In the genomic region with DNA sequence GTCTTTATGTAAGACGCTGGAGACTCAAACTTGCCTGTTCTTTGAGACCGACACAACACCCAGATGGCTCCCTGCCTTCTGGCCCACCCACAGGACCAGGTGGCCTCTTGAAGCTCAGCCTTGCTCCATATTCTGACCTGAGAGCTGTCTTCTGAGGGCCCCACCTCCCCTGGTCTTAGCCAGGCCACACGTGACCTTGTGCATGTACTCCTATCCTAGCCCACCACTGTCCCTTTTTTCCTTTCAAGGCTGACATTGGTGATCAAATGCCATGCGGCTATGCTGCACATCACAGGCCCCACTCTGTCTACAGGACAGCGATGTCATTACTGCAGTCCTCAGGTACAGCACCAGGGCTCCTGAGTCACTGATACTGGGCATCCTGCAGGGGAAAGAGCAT, we compare ENCODE assay signal across 19 mouse cellular contexts. TPM values are rescaled to one million over a fixed set of nuclear protein-coding genes. Genes with fewer than 3 reads are reported as not detected.
DNase-seq lines count a peak whose midpoint lies in the region; ATAC-seq and TF ChIP-seq lines count a peak whose summit lies in the region.
"Had no signal": no experiment of that assay in that cellular context is flagged by ENCODE, and none has a peak within 500 bp of the region (broad histone marks: within the 10 kb centered on the region; RNA-seq: fewer than 3 reads in every experiment).

No protein-coding gene starts in this region.

- DNase-seq in forebrain, embryonic 11.5 days (ENCODE audit: low spot score): no peak
- no peak for DNase-seq in liver, embryonic 14.5 days (ENCODE audit: low read depth in 3 of 3, low spot score in 3 of 3)
- DNase-seq in liver: no peak
- no peak for DNase-seq in neural tube, embryonic 10.5 days (ENCODE audit: extremely low spot score, low spot score)
- DNase-seq in adrenal gland, adult (ENCODE audit: inconsistent age in 2 of 2, low spot score in 1 of 2): no peak
- DNase-seq: adrenal gland, postnatal 25 days; right cerebral cortex, postnatal 25 days had no signal

- 0 out of 2 replicates have a peak, but pooled peaks have one; percentile 1 for TF ChIP-seq CTCF in liver, embryonic 14.5 days (IDR thresholded peaks at IDR 0.05; ENCODE audit: low read depth)

- H3K9ac ChIP-seq in forebrain, embryonic 15.5 days (replicated peaks): no peak overlapping the region
- no peak overlapping the region for H3K9ac ChIP-seq in forebrain, embryonic 11.5 days (ENCODE audit: low read length)
- no peak overlapping the region for H3K9ac ChIP-seq in liver, embryonic 14.5 days (replicated peaks)
- no peak overlapping the region for H3K9ac ChIP-seq in neural tube, embryonic 14.5 days (replicated peaks; ENCODE audit: low read depth, low read length)
- H3K9ac ChIP-seq: heart, embryonic 15.5 days; lung, embryonic 15.5 days; midbrain, embryonic 12.5 days; stomach, embryonic 15.5 days had no signal

- no peaks in the 10 kb centered on the region for H3K27me3 ChIP-seq in forebrain, embryonic 15.5 days
- H3K27me3 ChIP-seq in forebrain, embryonic 11.5 days (ENCODE audit: control insufficient read depth, insufficient read depth, low read length): no peaks in the 10 kb centered on the region
- no peaks in the 10 kb centered on the region for H3K27me3 ChIP-seq in liver, embryonic 14.5 days (ENCODE audit: control insufficient read depth, insufficient read depth, low read length)
- no peaks in the 10 kb centered on the region for H3K27me3 ChIP-seq in neural tube, embryonic 14.5 days (ENCODE audit: control insufficient read depth, insufficient read depth, low read length)
- H3K27me3 ChIP-seq: lung, embryonic 15.5 days; midbrain, embryonic 12.5 days; stomach, embryonic 15.5 days had no signal

- H3K4me1 ChIP-seq in forebrain, embryonic 15.5 days: no peaks in the 10 kb centered on the region
- no peaks in the 10 kb centered on the region for H3K4me1 ChIP-seq in forebrain, embryonic 11.5 days (replicated peaks; ENCODE audit: control insufficient read depth, insufficient read depth, low read length)
- peaks cover 7 to 17% of the 10 kb centered on the region in 2 experiments for H3K4me1 ChIP-seq in liver, embryonic 14.5 days (replicated peaks; ENCODE audit: control insufficient read depth in 2 of 2, insufficient read depth in 2 of 2, low read length in 1 of 2)
- no peaks in the 10 kb centered on the region for H3K4me1 ChIP-seq in neural tube, embryonic 14.5 days (ENCODE audit: control insufficient read depth, insufficient read depth, low read length)
- H3K4me1 ChIP-seq: midbrain, embryonic 12.5 days; stomach, embryonic 15.5 days had no signal

- no peak for TF ChIP-seq EP300 in liver, embryonic 14.5 days (IDR thresholded peaks at IDR 0.05; ENCODE audit: low read depth)

- no peak overlapping the region for H3K4me3 ChIP-seq in forebrain, embryonic 15.5 days
- no peak overlapping the region for H3K4me3 ChIP-seq in forebrain, embryonic 11.5 days (ENCODE audit: low read depth, low read length)
- no peak overlapping the region for H3K4me3 ChIP-seq in liver, embryonic 14.5 days (ENCODE audit: insufficient read depth in 1 of 2, low read depth in 2 of 2, low read length in 2 of 2)
- H3K4me3 ChIP-seq in neural tube, embryonic 14.5 days (ENCODE audit: low read depth, low read length): no peak overlapping the region
- H3K4me3 ChIP-seq: heart, embryonic 10.5 days; heart, embryonic 15.5 days; lung, embryonic 15.5 days; midbrain, embryonic 12.5 days; myocyte; stomach, embryonic 15.5 days had no signal

- ATAC-seq in forebrain, embryonic 15.5 days (replicated peaks): peak; percentile 51
- ATAC-seq in forebrain, embryonic 11.5 days (replicated peaks; ENCODE audit: low FRiP score): no peak
- no peak for ATAC-seq in liver, embryonic 14.5 days (ENCODE audit: insufficient read depth)
- peak; percentile 25; the same call in 1 of the 2 replicates for ATAC-seq in neural tube, embryonic 14.5 days (ENCODE audit: low read depth)
- ATAC-seq: CD4-positive, CD25-positive, alpha-beta regulatory T cell, adult 4 months had no signal

- H3K4me2 ChIP-seq in forebrain, embryonic 15.5 days (replicated peaks): no peak overlapping the region
- H3K4me2 ChIP-seq in forebrain, embryonic 11.5 days (ENCODE audit: low read depth, low read length, severe bottlenecking): no peak overlapping the region
- H3K4me2 ChIP-seq in liver, embryonic 14.5 days (ENCODE audit: low read depth): no peak overlapping the region
- H3K4me2 ChIP-seq in neural tube, embryonic 14.5 days (ENCODE audit: low read depth, low read length): no peak overlapping the region
- H3K4me2 ChIP-seq: heart, embryonic 15.5 days; lung, embryonic 15.5 days; midbrain, embryonic 12.5 days; stomach, embryonic 15.5 days had no signal

- no peaks in the 10 kb centered on the region for H3K36me3 ChIP-seq in forebrain, embryonic 15.5 days
- no peaks in the 10 kb centered on the region for H3K36me3 ChIP-seq in forebrain, embryonic 11.5 days (ENCODE audit: control insufficient read depth, insufficient read depth, low read length)
- no peaks in the 10 kb centered on the region for H3K36me3 ChIP-seq in liver, embryonic 14.5 days (replicated peaks; ENCODE audit: control insufficient read depth, insufficient read depth, low read depth)
- no peaks in the 10 kb centered on the region for H3K36me3 ChIP-seq in neural tube, embryonic 14.5 days (ENCODE audit: control insufficient read depth, insufficient read depth, low read length)
- H3K36me3 ChIP-seq: heart, embryonic 10.5 days; heart, embryonic 15.5 days; lung, embryonic 15.5 days; stomach, embryonic 15.5 days had no signal

- no peaks in the 10 kb centered on the region for H3K9me3 ChIP-seq in forebrain, embryonic 15.5 days
- H3K9me3 ChIP-seq in forebrain, embryonic 11.5 days (ENCODE audit: control insufficient read depth, low read length): no peaks in the 10 kb centered on the region
- no peaks in the 10 kb centered on the region for H3K9me3 ChIP-seq in liver, embryonic 14.5 days (ENCODE audit: control insufficient read depth, low read length)
- no peaks in the 10 kb centered on the region for H3K9me3 ChIP-seq in neural tube, embryonic 14.5 days (ENCODE audit: control insufficient read depth, low read length)
- H3K9me3 ChIP-seq: heart, embryonic 10.5 days; heart, embryonic 15.5 days; lung, embryonic 15.5 days; midbrain, embryonic 12.5 days; stomach, embryonic 15.5 days had no signal

- H3K27ac ChIP-seq in forebrain, embryonic 15.5 days (replicated peaks): no peak overlapping the region
- H3K27ac ChIP-seq in forebrain, embryonic 11.5 days (ENCODE audit: low read depth, low read length): no peak overlapping the region
- no peak overlapping the region for H3K27ac ChIP-seq in liver, embryonic 14.5 days
- H3K27ac ChIP-seq in neural tube, embryonic 14.5 days (ENCODE audit: low read depth, low read length): no peak overlapping the region
- H3K27ac ChIP-seq: heart, embryonic 10.5 days; heart, embryonic 15.5 days; kidney, postnatal 0 days; lung, embryonic 15.5 days; midbrain, embryonic 12.5 days; stomach, embryonic 15.5 days had no signal

- WGBS in forebrain, embryonic 15.5 days: 94% methylated on average over 5 of the region's 5 CpGs
- 90% methylated on average over 5 of the region's 5 CpGs for WGBS in forebrain, embryonic 11.5 days
- 85% methylated on average over 5 of the region's 5 CpGs for WGBS in liver, embryonic 14.5 days (ENCODE audit: insufficient replicate concordance)
- WGBS in neural tube, embryonic 14.5 days: 95% methylated on average over 5 of the region's 5 CpGs

RNA-seq across cellular contexts. Expression of gene Mindy4, which starts 30.1 kb away (rescaled TPM):
- polyA plus RNA-seq in forebrain, embryonic 15.5 days (2015; fragmentation: Nextera tagmentation; extraction: Ambion mirVana): 14.9 and 17.4 TPM in 2 replicates
- polyA plus RNA-seq in forebrain, embryonic 11.5 days (2014; fragmentation: Nextera tagmentation; extraction: Ambion mirVana): 22.5 and 23.2 TPM in 2 replicates
- 0.58 and 1.2 TPM in 2 replicates for polyA plus RNA-seq in liver, embryonic 14.5 days (2012; rRNA removed)
- 0.59 and 0.99 TPM in 2 replicates for polyA plus RNA-seq in liver, embryonic 14.5 days (2014; fragmentation: Nextera tagmentation; extraction: Ambion mirVana)
- 8.5 and 11.4 TPM in 2 replicates for polyA plus RNA-seq in neural tube, embryonic 14.5 days (2014; fragmentation: Nextera tagmentation; extraction: Ambion mirVana)

RNA-seq across cellular contexts. Expression of gene Inmt, which starts 58.5 kb away (rescaled TPM):
- not detected in 2 replicates for polyA plus RNA-seq in forebrain, embryonic 15.5 days (2015; fragmentation: Nextera tagmentation; extraction: Ambion mirVana)
- 0.76 and 1.2 TPM in 2 replicates for polyA plus RNA-seq in forebrain, embryonic 11.5 days (2014; fragmentation: Nextera tagmentation; extraction: Ambion mirVana)
- polyA plus RNA-seq in liver, embryonic 14.5 days (2012; rRNA removed): 0.04 and 0.13 TPM in 2 replicates
- polyA plus RNA-seq in liver, embryonic 14.5 days (2014; fragmentation: Nextera tagmentation; extraction: Ambion mirVana): 0.09 and 0.18 TPM in 2 replicates
- not detected in 2 replicates for polyA plus RNA-seq in neural tube, embryonic 14.5 days (2014; fragmentation: Nextera tagmentation; extraction: Ambion mirVana)
- polyA plus RNA-seq: CD4-positive, CD25-positive, alpha-beta regulatory T cell, adult 4 months; forebrain, embryonic 16.5 days; heart, embryonic 15.5 days; hindbrain, embryonic 11.5 days; midbrain, embryonic 12.5 days; myocyte had no signal

Comparison
In these comparisons a context has a peak if more than half of its experiments do, and no peak if none do; other contexts are left out.
1. ATAC-seq: peak in forebrain, embryonic 15.5 days (single experiment) and neural tube, embryonic 14.5 days (single experiment); none in forebrain, embryonic 11.5 days (single experiment) and liver, embryonic 14.5 days (single experiment).